15 mouse cellular contexts compared by ENCODE assay signal in genomic region chr14:26814908-26815307, GRCm38 (mm10).
DNase-seq lines count a peak whose midpoint lies in the region; ATAC-seq and TF ChIP-seq lines count a peak whose summit lies in the region.
"Had no signal": no experiment of that assay in that cellular context is flagged by ENCODE, and none has a peak within 500 bp of the region (broad histone marks: within the 10 kb centered on the region; RNA-seq: fewer than 3 reads in every experiment).

No protein-coding gene starts in this region.

- no peak for ATAC-seq in kidney, embryonic 14.5 days (ENCODE audit: low FRiP score, low TSS enrichment)
- ATAC-seq in forebrain, embryonic 15.5 days (replicated peaks) = no peak
- ATAC-seq: forebrain, embryonic 14.5 days had no signal

- TF ChIP-seq CTCF in MEL (IDR thresholded peaks at IDR 0.05 in 2 of 3, conservative IDR thresholded peaks at IDR 0.05 in 1 of 3; ENCODE audit: control insufficient read depth in 1 of 3, insufficient read depth in 1 of 3, low read depth in 2 of 3, low read length in 3 of 3, poor library complexity in 1 of 3, severe bottlenecking in 1 of 3) = peak; percentile 41 to 63 (median 46)

- no peaks in the 10 kb centered on the region for H3K36me3 ChIP-seq in kidney, embryonic 14.5 days (ENCODE audit: control insufficient read depth, insufficient read depth, low read length)
- H3K36me3 ChIP-seq in MEL (ENCODE audit: control insufficient read depth in 1 of 2, insufficient read depth in 2 of 2, low read length in 2 of 2) = peaks cover 0 to 8% of the 10 kb centered on the region in 2 experiments; a peak in 2 of 4 replicates
- no peaks in the 10 kb centered on the region for H3K36me3 ChIP-seq in limb, embryonic 10.5 days
- H3K36me3 ChIP-seq in forebrain, embryonic 15.5 days = no peaks in the 10 kb centered on the region
- H3K36me3 ChIP-seq: embryonic facial prominence, embryonic 12.5 days; liver, embryonic 13.5 days; neural tube, embryonic 15.5 days had no signal

- no peaks in the 10 kb centered on the region for H3K4me1 ChIP-seq in kidney, embryonic 14.5 days (ENCODE audit: control insufficient read depth, insufficient read depth, low read length)
- peaks cover 0 to 4% of the 10 kb centered on the region in 2 experiments; a peak in 2 of 4 replicates for H3K4me1 ChIP-seq in MEL (ENCODE audit: control insufficient read depth in 1 of 2, insufficient read depth in 2 of 2, low read length in 2 of 2)
- H3K4me1 ChIP-seq in limb, embryonic 10.5 days = no peaks in the 10 kb centered on the region
- no peaks in the 10 kb centered on the region for H3K4me1 ChIP-seq in forebrain, embryonic 15.5 days
- H3K4me1 ChIP-seq: embryonic facial prominence, embryonic 12.5 days; liver, embryonic 13.5 days; neural tube, embryonic 15.5 days had no signal

- no peak overlapping the region for H3K9ac ChIP-seq in kidney, embryonic 14.5 days (ENCODE audit: low read depth, low read length)
- no peak overlapping the region for H3K9ac ChIP-seq in MEL (ENCODE audit: control insufficient read depth, low read depth, low read length, poor library complexity, severe bottlenecking)
- H3K9ac ChIP-seq in forebrain, embryonic 15.5 days (replicated peaks) = no peak overlapping the region
- H3K9ac ChIP-seq: embryonic facial prominence, embryonic 12.5 days; liver, embryonic 13.5 days; neural tube, embryonic 15.5 days had no signal

- peak; percentile 58 for TF ChIP-seq RAD21 in MEL (IDR thresholded peaks at IDR 0.05; ENCODE audit: low read depth, low read length)

- 59% methylated on average over 3 of the region's 3 CpGs for WGBS in kidney, embryonic 14.5 days
- 46% methylated on average over 3 of the region's 3 CpGs for WGBS in limb, embryonic 10.5 days
- WGBS in forebrain, embryonic 15.5 days = 45% methylated on average over 3 of the region's 3 CpGs

- TF ChIP-seq POLR2A in MEL (IDR thresholded peaks at IDR 0.05; ENCODE audit: control insufficient read depth in 1 of 2, insufficient read depth in 1 of 2, low read depth in 1 of 2, low read length in 2 of 2, poor library complexity in 1 of 2) = no peak

- H3K4me2 ChIP-seq in kidney, embryonic 14.5 days (replicated peaks; ENCODE audit: low read depth, low read length) = no peak overlapping the region
- no peak overlapping the region for H3K4me2 ChIP-seq in forebrain, embryonic 15.5 days (replicated peaks)
- H3K4me2 ChIP-seq: embryonic facial prominence, embryonic 12.5 days; liver, embryonic 13.5 days; neural tube, embryonic 15.5 days had no signal

- no peaks in the 10 kb centered on the region for H3K27me3 ChIP-seq in kidney, embryonic 14.5 days (ENCODE audit: control insufficient read depth, insufficient read depth, low read length)
- H3K27me3 ChIP-seq in MEL (ENCODE audit: control insufficient read depth in 1 of 2, insufficient read depth in 2 of 2, low read length in 2 of 2) = peaks cover 0 to 1% of the 10 kb centered on the region in 2 experiments; a peak in 1 of 4 replicates
- no peaks in the 10 kb centered on the region for H3K27me3 ChIP-seq in limb, embryonic 10.5 days (ENCODE audit: low read depth, poor library complexity, severe bottlenecking)
- H3K27me3 ChIP-seq in forebrain, embryonic 15.5 days = no peaks in the 10 kb centered on the region
- H3K27me3 ChIP-seq: embryonic facial prominence, embryonic 12.5 days; liver, embryonic 13.5 days; neural tube, embryonic 15.5 days had no signal

- no peaks in the 10 kb centered on the region for H3K9me3 ChIP-seq in kidney, embryonic 14.5 days (ENCODE audit: control insufficient read depth, low read length)
- H3K9me3 ChIP-seq in MEL (replicated peaks; ENCODE audit: insufficient read depth, low read length) = no peaks in the 10 kb centered on the region
- H3K9me3 ChIP-seq in limb, embryonic 10.5 days (replicated peaks) = no peaks in the 10 kb centered on the region
- H3K9me3 ChIP-seq in forebrain, embryonic 15.5 days = no peaks in the 10 kb centered on the region
- H3K9me3 ChIP-seq: liver, embryonic 13.5 days; neural tube, embryonic 15.5 days had no signal

- peak; percentile 17 for DNase-seq in kidney, adult 9 months
- DNase-seq in A20 (ENCODE audit: low read depth, low spot score) (peak; percentile 81), MEL (ENCODE audit: low read depth, low spot score) (peak; percentile 59)
- DNase-seq in naive thymus-derived CD4-positive, alpha-beta T cell, adult 2 months (ENCODE audit: low read depth) = peak; percentile 6
- no peak for DNase-seq in limb, embryonic 10.5 days (ENCODE audit: low spot score)
- DNase-seq: gastrocnemius, postnatal 36 days; kidney, postnatal 10 days; liver, embryonic 13.5 days; midbrain, embryonic 14.5 days; right cerebral cortex, postnatal 25 days had no signal

- no peak overlapping the region for H3K27ac ChIP-seq in kidney, embryonic 14.5 days (ENCODE audit: low read depth, low read length)
- no peak overlapping the region for H3K27ac ChIP-seq in MEL (ENCODE audit: control insufficient read depth, low read depth, low read length)
- H3K27ac ChIP-seq in limb, embryonic 10.5 days = no peak overlapping the region
- no peak overlapping the region for H3K27ac ChIP-seq in forebrain, embryonic 15.5 days (replicated peaks)
- H3K27ac ChIP-seq: embryonic facial prominence, embryonic 12.5 days; liver, embryonic 13.5 days; neural tube, embryonic 15.5 days had no signal

- H3K79me2 ChIP-seq in MEL (ENCODE audit: control insufficient read depth, insufficient read depth, low read length, poor library complexity) = no peaks in the 10 kb centered on the region

- TF ChIP-seq EP300 in MEL (IDR thresholded peaks at IDR 0.05; ENCODE audit: low read depth in 1 of 2, low read length in 2 of 2) = no peak

- H3K4me3 ChIP-seq in kidney, embryonic 14.5 days (ENCODE audit: low read length) = no peak overlapping the region
- no peak overlapping the region for H3K4me3 ChIP-seq in MEL (ENCODE audit: control insufficient read depth in 1 of 2, insufficient read depth in 1 of 2, low read depth in 2 of 2, low read length in 2 of 2)
- H3K4me3 ChIP-seq in limb, embryonic 10.5 days = no peak overlapping the region
- no peak overlapping the region for H3K4me3 ChIP-seq in forebrain, embryonic 15.5 days
- H3K4me3 ChIP-seq: embryonic facial prominence, embryonic 12.5 days; liver, embryonic 13.5 days; neural tube, embryonic 15.5 days had no signal

TF ChIP-seq in MEL, 35 proteins besides CTCF, POLR2A, EP300 and RAD21:
- TF ChIP-seq GABPA (IDR thresholded peaks at IDR 0.05; ENCODE audit: low read depth, low read length) (no peak), SMC3 (IDR thresholded peaks at IDR 0.05; ENCODE audit: low read depth, low read length) (peak; percentile 69), ZC3H11A (IDR thresholded peaks at IDR 0.05; ENCODE audit: low read depth, low read length) (peak; percentile 52), SIN3A (IDR thresholded peaks at IDR 0.05; ENCODE audit: low read length) (no peak)
